Mouse (Mus musculus) E14TG2a.4 (cell line): ENCODE results near the gene Chd9.

Experiments used
- CTCF ChIP-seq: conservative IDR thresholded peaks from 2 replicates; pipeline ENCODE4 v1.5.1; 2014; ENCODE audit warnings: low read length
- NANOG ChIP-seq: IDR thresholded peaks from 2 replicates; pipeline ENCODE4 v1.6.1; 2014; ENCODE audit warnings: borderline replicate concordance, low read length, mixed read lengths
- POU5F1 ChIP-seq: IDR thresholded peaks from 2 replicates; pipeline ENCODE4 v1.6.1; 2014; ENCODE audit warnings: low read length, borderline replicate concordance

GRCm38 (mm10) chr8:90907516-90907847, 79.3 kb downstream of the Chd9 start:
- TF ChIP-seq CTCF (no peak), NANOG (no peak), POU5F1 (no peak)
